Mouse (Mus musculus): ENCODE data around the gene Lpcat2b. TPM values are rescaled to one million over a fixed set of nuclear protein-coding genes. Genes with fewer than 3 reads are reported as not detected.
"Not testable (repeated sequence)": the region's sequence is repeated elsewhere in the genome, so short reads cannot be mapped to it uniquely, and the experiment has no call there.

Gene Lpcat2b
- polyA plus RNA-seq (2015; fragmentation: Nextera tagmentation; extraction: Ambion mirVana): not detected in 2 replicates

DNA sequence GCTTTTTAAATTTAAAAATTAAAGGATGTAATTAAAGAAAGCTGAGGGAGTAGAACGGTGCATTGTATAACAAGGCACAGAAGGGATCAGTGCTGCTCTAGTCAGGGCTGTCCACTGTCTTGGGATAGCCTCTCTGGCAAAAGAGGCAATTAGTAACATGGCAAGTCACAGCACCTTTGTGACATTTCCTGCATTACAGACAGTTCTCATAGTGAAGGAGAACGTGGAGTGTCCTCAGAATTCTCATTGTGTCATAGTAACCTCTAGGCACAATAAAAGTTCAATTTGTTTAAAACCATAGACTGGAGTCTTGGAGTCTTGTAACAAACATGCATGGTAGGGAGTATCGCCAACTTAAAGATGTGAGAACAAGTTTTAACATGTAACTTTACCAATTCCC lies at the start of gene Lpcat2b:
Gene Lpcat2b (plus strand): TSS at position 301 of the 400 bp plus-strand sequence.
- 76% methylated on average over 3 of the region's 3 CpGs for WGBS
- Histone ChIP-seq H3K9ac (ENCODE audit: low read length) (no peak within 1 kb of the TSS), H3K4me2 (ENCODE audit: low read depth, low read length) (no peak within 1 kb of the TSS), H3K4me1 (ENCODE audit: control insufficient read depth, insufficient read depth, low read length) (no peaks in the 10 kb centered on the region), H3K4me3 (replicated peaks; ENCODE audit: low read length) (no peak within 1 kb of the TSS), H3K9me3 (replicated peaks; ENCODE audit: control insufficient read depth, low read length) (no peaks in the 10 kb centered on the region), H3K36me3 (ENCODE audit: control insufficient read depth, insufficient read depth, low read length) (no peaks in the 10 kb centered on the region), H3K27ac (ENCODE audit: low read length) (no peak within 1 kb of the TSS), H3K27me3 (ENCODE audit: control insufficient read depth, insufficient read depth, low read length) (no peaks in the 10 kb centered on the region)
- no peak for ATAC-seq (ENCODE audit: insufficient read depth, low FRiP score)

DNA sequence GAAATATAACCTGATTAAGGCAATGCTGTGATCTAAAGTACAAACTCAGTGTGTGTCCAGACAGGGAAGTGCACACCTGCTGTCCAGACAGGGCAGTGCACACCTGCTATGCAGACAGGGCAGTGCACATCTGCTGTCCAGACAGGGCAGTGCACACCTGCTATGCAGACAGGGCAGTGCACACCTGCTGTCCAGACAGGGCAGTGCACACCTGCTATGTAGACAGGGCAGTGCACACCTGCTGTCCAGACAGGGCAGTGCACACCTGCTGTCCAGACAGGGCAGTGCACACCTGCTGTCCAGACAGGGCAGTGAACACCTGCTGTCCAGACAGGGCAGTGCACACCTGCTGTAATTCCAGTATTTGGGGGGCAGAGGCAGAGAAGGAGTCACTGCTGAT lies 44.9 kb upstream of the Lpcat2b start:
- not testable (repeated sequence) for H3K9me3 ChIP-seq (replicated peaks; ENCODE audit: control insufficient read depth, low read length); H3K27ac ChIP-seq (ENCODE audit: low read length); H3K4me3 ChIP-seq (replicated peaks; ENCODE audit: low read length); ATAC-seq (ENCODE audit: insufficient read depth, low FRiP score); H3K4me1 ChIP-seq (ENCODE audit: control insufficient read depth, insufficient read depth, low read length); H3K36me3 ChIP-seq (ENCODE audit: control insufficient read depth, insufficient read depth, low read length); H3K27me3 ChIP-seq (ENCODE audit: control insufficient read depth, insufficient read depth, low read length); H3K9ac ChIP-seq (ENCODE audit: low read length); H3K4me2 ChIP-seq (ENCODE audit: low read depth, low read length)

DNA sequence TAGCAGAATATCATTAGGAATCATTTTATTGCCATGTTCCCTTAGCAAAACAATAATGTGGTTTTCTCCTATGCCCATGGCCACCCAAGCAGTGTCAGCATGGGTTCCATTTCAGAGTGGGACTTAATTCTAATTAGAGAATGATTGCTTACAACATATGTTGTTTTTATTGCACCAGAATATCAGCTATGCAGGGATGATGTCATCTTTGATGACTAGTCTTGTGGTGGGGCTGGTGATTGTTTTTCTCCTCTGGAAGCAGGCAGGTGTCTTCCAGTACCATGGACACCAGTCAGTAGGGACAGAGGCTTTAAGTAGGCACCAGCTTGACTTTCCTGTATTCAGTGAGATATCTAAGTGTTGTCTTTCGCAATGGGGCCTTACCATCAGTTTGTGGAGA lies 43.6 kb upstream of the Lpcat2b start:
- H3K9ac ChIP-seq (ENCODE audit: low read length): no peak overlapping the region
- H3K4me1 ChIP-seq (ENCODE audit: control insufficient read depth, insufficient read depth, low read length): no peaks in the 10 kb centered on the region
- H3K27ac ChIP-seq (ENCODE audit: low read length): no peak overlapping the region
- ATAC-seq (ENCODE audit: insufficient read depth, low FRiP score): no peak
- no peaks in the 10 kb centered on the region for H3K36me3 ChIP-seq (ENCODE audit: control insufficient read depth, insufficient read depth, low read length)
- WGBS: 79% methylated on average over 1 of the region's 1 CpGs
- H3K9me3 ChIP-seq (replicated peaks; ENCODE audit: control insufficient read depth, low read length): 0 out of 2 replicates have a peak, but pooled peaks cover 1% of the 10 kb centered on the region
- H3K27me3 ChIP-seq (ENCODE audit: control insufficient read depth, insufficient read depth, low read length): no peaks in the 10 kb centered on the region
- no peak overlapping the region for H3K4me2 ChIP-seq (ENCODE audit: low read depth, low read length)
- H3K4me3 ChIP-seq (replicated peaks; ENCODE audit: low read length): no peak overlapping the region

DNA sequence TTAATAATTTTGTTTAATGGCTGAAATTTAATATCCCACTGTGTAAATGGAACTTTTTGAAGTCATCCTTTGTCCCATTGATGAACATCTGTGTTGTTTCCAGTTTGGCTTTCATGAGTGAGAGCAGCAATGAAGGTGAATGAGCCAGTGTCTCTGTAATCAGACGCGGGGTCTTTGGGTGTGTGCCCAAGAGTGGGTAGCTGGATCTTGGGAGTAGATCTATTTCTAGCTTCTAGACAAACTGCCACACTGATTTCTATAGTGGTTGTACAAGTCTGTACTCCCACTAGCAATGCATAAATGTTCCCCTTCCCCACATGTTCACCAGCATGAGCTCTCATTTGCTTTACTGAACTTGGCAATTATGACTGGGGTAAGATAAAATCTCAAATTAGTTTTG lies 42.0 kb upstream of the Lpcat2b start:
- no peak overlapping the region for H3K27ac ChIP-seq (ENCODE audit: low read length)
- no peak overlapping the region for H3K4me2 ChIP-seq (ENCODE audit: low read depth, low read length)
- no peaks in the 10 kb centered on the region for H3K4me1 ChIP-seq (ENCODE audit: control insufficient read depth, insufficient read depth, low read length)
- 91% methylated on average over 2 of the region's 2 CpGs for WGBS
- no peak for ATAC-seq (ENCODE audit: insufficient read depth, low FRiP score)
- no peaks in the 10 kb centered on the region for H3K27me3 ChIP-seq (ENCODE audit: control insufficient read depth, insufficient read depth, low read length)
- no peak overlapping the region for H3K4me3 ChIP-seq (replicated peaks; ENCODE audit: low read length)
- no peaks in the 10 kb centered on the region for H3K9me3 ChIP-seq (replicated peaks; ENCODE audit: control insufficient read depth, low read length)
- H3K36me3 ChIP-seq (ENCODE audit: control insufficient read depth, insufficient read depth, low read length): no peaks in the 10 kb centered on the region
- H3K9ac ChIP-seq (ENCODE audit: low read length): no peak overlapping the region

DNA sequence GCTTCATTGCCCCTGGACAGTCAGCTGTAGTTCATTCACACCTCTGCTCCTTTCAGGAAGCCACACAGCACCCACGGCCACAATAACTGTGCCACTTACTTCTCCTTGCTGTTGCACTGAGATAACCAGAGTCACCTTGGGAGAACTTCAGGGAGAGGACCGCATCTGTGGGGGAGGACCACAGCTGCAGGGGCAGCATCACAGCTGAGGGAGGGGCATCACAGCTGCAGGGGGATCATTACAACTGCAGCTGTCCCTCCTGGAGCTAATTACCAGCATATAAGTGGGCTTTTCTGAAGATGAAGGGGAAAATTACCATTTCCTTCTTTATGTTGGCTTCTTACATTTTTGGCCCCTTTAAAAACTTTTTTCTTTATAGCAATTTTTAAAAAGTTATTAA lies 36.9 kb upstream of the Lpcat2b start:
- H3K4me2 ChIP-seq (ENCODE audit: low read depth, low read length): no peak overlapping the region
- no peaks in the 10 kb centered on the region for H3K9me3 ChIP-seq (replicated peaks; ENCODE audit: control insufficient read depth, low read length)
- no peaks in the 10 kb centered on the region for H3K27me3 ChIP-seq (ENCODE audit: control insufficient read depth, insufficient read depth, low read length)
- H3K4me3 ChIP-seq (replicated peaks; ENCODE audit: low read length): no peak overlapping the region
- H3K4me1 ChIP-seq (ENCODE audit: control insufficient read depth, insufficient read depth, low read length): no peaks in the 10 kb centered on the region
- H3K36me3 ChIP-seq (ENCODE audit: control insufficient read depth, insufficient read depth, low read length): no peaks in the 10 kb centered on the region
- WGBS: 63% methylated on average over 2 of the region's 2 CpGs
- no peak overlapping the region for H3K27ac ChIP-seq (ENCODE audit: low read length)
- no peak for ATAC-seq (ENCODE audit: insufficient read depth, low FRiP score)
- no peak overlapping the region for H3K9ac ChIP-seq (ENCODE audit: low read length)

DNA sequence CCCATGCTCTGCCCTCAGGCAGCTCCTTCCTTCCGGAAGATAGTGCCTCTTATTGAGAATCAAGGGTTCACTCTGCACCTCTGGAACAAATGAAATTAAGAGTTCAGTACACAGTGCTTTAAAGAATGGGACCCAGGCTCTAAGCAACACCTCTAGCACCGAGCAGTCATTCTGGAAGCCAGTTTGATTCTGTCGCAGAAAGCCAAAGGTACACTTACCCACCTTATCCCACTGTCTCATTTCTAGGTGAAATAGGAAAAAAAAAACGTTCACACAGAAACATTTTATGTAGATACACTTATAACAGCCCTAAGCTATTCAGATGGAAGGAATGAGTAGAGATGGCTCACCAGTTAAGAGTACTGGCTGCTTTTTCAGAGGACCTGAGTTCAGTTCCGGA lies 28.9 kb upstream of the Lpcat2b start, which contains the start of gene Ephx4:
Gene Ephx4 (plus strand): TSS at position 301 of the 400 bp plus-strand sequence.
- Histone ChIP-seq H3K27ac (ENCODE audit: low read length) (no peak within 1 kb of the TSS), H3K27me3 (ENCODE audit: control insufficient read depth, insufficient read depth, low read length) (peaks cover 12% of the 10 kb centered on the region; the same call in 1 of the 2 replicates), H3K9me3 (replicated peaks; ENCODE audit: control insufficient read depth, low read length) (no peaks in the 10 kb centered on the region), H3K36me3 (ENCODE audit: control insufficient read depth, insufficient read depth, low read length) (no peaks in the 10 kb centered on the region), H3K9ac (ENCODE audit: low read length) (peak within 1 kb of the TSS; percentile 77), H3K4me2 (ENCODE audit: low read depth, low read length) (peak within 1 kb of the TSS; percentile 98), H3K4me1 (ENCODE audit: control insufficient read depth, insufficient read depth, low read length) (no peaks in the 10 kb centered on the region), H3K4me3 (replicated peaks; ENCODE audit: low read length) (peak within 1 kb of the TSS; percentile 59)
- ATAC-seq (ENCODE audit: insufficient read depth, low FRiP score): no peak
- 27% methylated on average over 5 of the region's 5 CpGs for WGBS

DNA sequence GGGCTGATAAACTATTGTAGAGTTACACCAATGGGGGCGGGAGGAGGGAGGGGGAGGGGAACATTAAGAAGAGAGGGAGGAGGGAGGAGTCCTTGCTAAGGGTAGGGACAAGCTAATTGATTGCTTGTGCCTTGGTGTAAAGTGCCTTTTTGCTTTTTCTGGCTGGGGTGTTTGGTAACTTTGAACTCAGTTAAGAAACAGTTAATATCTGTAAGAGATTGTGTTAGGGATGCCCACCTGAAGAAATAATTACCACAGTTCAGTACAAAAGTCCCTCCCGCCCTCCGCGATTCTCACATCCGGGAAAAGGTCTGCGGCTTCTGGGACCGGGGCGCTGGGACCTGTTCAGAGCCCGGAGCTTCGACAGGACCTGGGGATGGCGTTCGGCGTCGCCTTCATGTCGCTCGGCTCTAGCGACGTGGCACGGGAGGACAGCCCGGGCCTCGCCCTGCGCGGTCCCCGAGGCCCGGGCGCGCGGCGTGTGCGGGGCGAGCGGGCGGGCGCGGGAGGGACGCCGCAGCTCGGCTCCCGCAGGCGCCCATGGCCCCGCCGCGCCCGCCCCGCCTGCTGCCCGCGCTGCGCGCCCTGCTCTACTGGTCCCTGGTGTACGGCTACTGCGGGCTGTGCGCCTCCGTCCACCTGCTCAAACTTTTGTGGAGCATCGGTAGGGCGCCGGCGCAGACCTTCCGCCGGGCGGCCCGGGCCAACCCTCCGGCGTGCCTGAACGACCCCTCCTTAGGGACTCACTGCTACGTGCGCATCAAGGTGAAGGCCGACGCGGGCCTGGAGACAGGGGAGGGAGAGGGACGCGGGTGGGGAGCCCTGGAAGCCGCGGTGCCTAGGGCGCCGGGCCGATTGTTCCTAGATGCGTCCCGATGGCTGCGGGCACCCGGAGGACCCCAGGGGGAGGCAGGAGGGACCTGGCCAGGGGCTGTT lies 28.1 kb upstream of the Lpcat2b start:
- peak; percentile 71 for ATAC-seq (ENCODE audit: insufficient read depth, low FRiP score)
- peak overlapping the region; percentile 77 for H3K9ac ChIP-seq (ENCODE audit: low read length)
- no peaks in the 10 kb centered on the region for H3K4me1 ChIP-seq (ENCODE audit: control insufficient read depth, insufficient read depth, low read length)
- H3K36me3 ChIP-seq (ENCODE audit: control insufficient read depth, insufficient read depth, low read length): no peaks in the 10 kb centered on the region
- WGBS: under 1% methylated on average over 71 of the region's 80 CpGs
- H3K27ac ChIP-seq (ENCODE audit: low read length): no peak overlapping the region
- H3K4me3 ChIP-seq (replicated peaks; ENCODE audit: low read length): peak overlapping the region; percentile 59
- H3K4me2 ChIP-seq (ENCODE audit: low read depth, low read length): peak overlapping the region; percentile 98
- H3K27me3 ChIP-seq (ENCODE audit: control insufficient read depth, insufficient read depth, low read length): peaks cover 12% of the 10 kb centered on the region; the same call in 1 of the 2 replicates
- no peaks in the 10 kb centered on the region for H3K9me3 ChIP-seq (replicated peaks; ENCODE audit: control insufficient read depth, low read length)

DNA sequence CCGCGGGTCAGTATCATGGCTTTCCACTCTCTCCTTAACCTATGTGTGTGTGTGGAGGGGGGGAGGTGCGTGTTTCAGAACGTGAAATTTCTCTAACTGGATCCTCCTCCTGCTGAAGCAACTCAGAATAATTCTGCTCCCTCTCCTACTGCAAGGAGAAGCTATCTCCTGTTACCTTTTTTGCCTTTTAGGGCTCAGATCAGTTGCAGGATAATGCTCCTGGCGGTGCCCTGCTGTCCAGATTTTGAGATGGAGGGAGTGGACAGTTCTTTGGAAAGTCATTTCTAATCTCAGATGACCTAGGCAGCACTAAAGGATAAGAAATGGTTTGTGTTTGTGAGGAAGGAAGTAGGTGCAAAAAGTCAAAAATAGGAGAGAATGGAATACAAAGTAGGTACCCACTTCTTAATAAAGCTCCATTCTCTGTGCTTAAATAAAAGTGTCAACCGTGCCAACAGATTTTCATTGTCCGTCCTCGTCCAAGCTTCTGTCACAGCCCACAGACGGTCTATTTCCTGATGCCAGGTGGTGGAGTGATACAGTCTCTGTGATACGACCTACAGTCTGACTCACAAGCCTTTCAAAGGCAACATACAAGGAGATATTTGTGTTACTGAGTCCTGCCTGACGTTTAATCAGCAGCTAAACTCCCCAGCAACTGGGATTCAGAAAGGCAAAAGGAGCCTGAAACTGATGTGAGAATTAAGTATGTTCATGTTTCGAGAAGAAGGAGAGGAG lies 27.2 kb upstream of the Lpcat2b start:
- peak overlapping the region; percentile 77 for H3K9ac ChIP-seq (ENCODE audit: low read length)
- ATAC-seq (ENCODE audit: insufficient read depth, low FRiP score): no peak
- H3K9me3 ChIP-seq (replicated peaks; ENCODE audit: control insufficient read depth, low read length): no peaks in the 10 kb centered on the region
- peak overlapping the region; percentile 59 for H3K4me3 ChIP-seq (replicated peaks; ENCODE audit: low read length)
- H3K4me1 ChIP-seq (ENCODE audit: control insufficient read depth, insufficient read depth, low read length): no peaks in the 10 kb centered on the region
- 35% methylated on average over 12 of the region's 12 CpGs for WGBS
- peaks cover 12% of the 10 kb centered on the region; the same call in 1 of the 2 replicates for H3K27me3 ChIP-seq (ENCODE audit: control insufficient read depth, insufficient read depth, low read length)
- H3K27ac ChIP-seq (ENCODE audit: low read length): no peak overlapping the region
- H3K36me3 ChIP-seq (ENCODE audit: control insufficient read depth, insufficient read depth, low read length): no peaks in the 10 kb centered on the region
- H3K4me2 ChIP-seq (ENCODE audit: low read depth, low read length): peak overlapping the region; percentile 98

DNA sequence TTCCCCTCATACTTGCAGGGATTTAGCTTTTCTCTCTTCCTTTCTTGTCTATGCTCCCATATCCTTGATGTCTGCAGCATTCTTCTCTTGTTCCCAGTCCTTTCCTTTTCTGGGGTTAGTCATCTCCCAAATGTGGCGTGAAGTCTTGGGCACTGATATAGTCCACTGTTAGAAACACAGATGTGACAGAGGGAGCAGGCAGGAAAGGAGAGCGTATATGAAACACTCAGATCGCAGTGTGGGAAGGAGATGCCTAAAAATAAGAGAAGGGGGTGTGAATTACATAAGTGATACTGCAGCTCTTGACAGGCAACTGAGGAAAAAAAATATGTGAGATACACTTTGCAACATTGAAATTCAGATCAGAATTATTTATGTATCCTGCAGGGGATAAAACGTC lies 26.0 kb upstream of the Lpcat2b start:
- no peak for ATAC-seq (ENCODE audit: insufficient read depth, low FRiP score)
- Histone ChIP-seq H3K4me3 (replicated peaks; ENCODE audit: low read length) (no peak overlapping the region), H3K9me3 (replicated peaks; ENCODE audit: control insufficient read depth, low read length) (no peaks in the 10 kb centered on the region), H3K9ac (ENCODE audit: low read length) (no peak overlapping the region), H3K36me3 (ENCODE audit: control insufficient read depth, insufficient read depth, low read length) (no peaks in the 10 kb centered on the region), H3K4me1 (ENCODE audit: control insufficient read depth, insufficient read depth, low read length) (no peaks in the 10 kb centered on the region), H3K4me2 (ENCODE audit: low read depth, low read length) (no peak overlapping the region), H3K27me3 (ENCODE audit: control insufficient read depth, insufficient read depth, low read length) (peaks cover 12% of the 10 kb centered on the region; the same call in 1 of the 2 replicates), H3K27ac (ENCODE audit: low read length) (no peak overlapping the region)
- 86% methylated on average over 4 of the region's 4 CpGs for WGBS

Measured in stomach, embryonic 16.5 days (tissue).